Mouse (Mus musculus): Measurements from ENCODE around the gene 9430015G10Rik.

9430015G10Rik gene

GRCm38 (mm10) chr4:156171828-156172227 lies 62.0 kb downstream of the 9430015G10Rik start:
- in situ Hi-C loops (cut with MboI), result no loop called here

Measured in mature B cell (primary cell).